Mouse (Mus musculus): ENCODE measurements around the gene Lztr1.

The Lztr1 gene

GRCm38 (mm10) chr16:17508546-17509239 is at the start of gene Lztr1:
Gene Lztr1, plus strand, starts transcription at chr16:17508688.
- in situ Hi-C loops (cut with MboI, MseI) = no loop called here

GRCm38 (mm10) chr16:17460254-17460653 is 48.2 kb upstream of the Lztr1 start:
- in situ Hi-C loops (cut with MboI, MseI) = no loop called here

- in situ Hi-C loops (cut with MboI, MseI) = no loop called here
Observed at GRCm38 (mm10) chr16:17461596-17461995, 46.9 kb upstream of the Lztr1 start.

GRCm38 (mm10) chr16:17463184-17463583 is 45.3 kb upstream of the Lztr1 start:
- in situ Hi-C loops (cut with MboI, MseI) = no loop called here

GRCm38 (mm10) chr16:17466875-17467663 is 41.4 kb upstream of the Lztr1 start:
- in situ Hi-C loops (cut with MboI, MseI) = no loop called here

- in situ Hi-C loops (cut with MboI, MseI) = no loop called here
Observed at GRCm38 (mm10) chr16:17472498-17472897, 36.0 kb upstream of the Lztr1 start.

GRCm38 (mm10) chr16:17474091-17474490 is 34.4 kb upstream of the Lztr1 start:
- in situ Hi-C loops (cut with MboI, MseI) = no loop called here

GRCm38 (mm10) chr16:17474761-17475160 is 33.7 kb upstream of the Lztr1 start:
- in situ Hi-C loops (cut with MboI, MseI) = no loop called here

GRCm38 (mm10) chr16:17475326-17475725 is 33.2 kb upstream of the Lztr1 start:
- in situ Hi-C loops (cut with MboI, MseI) = no loop called here

GRCm38 (mm10) chr16:17478331-17478943 is 30.1 kb upstream of the Lztr1 start:
- in situ Hi-C loops (cut with MboI, MseI) = no loop called here

GRCm38 (mm10) chr16:17481465-17481864 is 27.0 kb upstream of the Lztr1 start:
- in situ Hi-C loops (cut with MboI, MseI) = no loop called here

- in situ Hi-C loops (cut with MboI, MseI) = no loop called here
Observed at GRCm38 (mm10) chr16:17486505-17486904, 22.0 kb upstream of the Lztr1 start.

GRCm38 (mm10) chr16:17488478-17489468 is 19.7 kb upstream of the Lztr1 start:
- in situ Hi-C loops (cut with MboI, MseI) = no loop called here

GRCm38 (mm10) chr16:17489469-17490111 is 18.9 kb upstream of the Lztr1 start, which contains the start of gene Aifm3:
Gene Aifm3, plus strand, starts transcription at chr16:17489611.
- in situ Hi-C loops (cut with MboI, MseI) = no loop called here

- in situ Hi-C loops (cut with MboI, MseI) = no loop called here
Observed at GRCm38 (mm10) chr16:17491154-17491553, 17.3 kb upstream of the Lztr1 start.

- in situ Hi-C loops (cut with MboI, MseI) = no loop called here
Observed at GRCm38 (mm10) chr16:17491896-17492561, 16.5 kb upstream of the Lztr1 start.

- in situ Hi-C loops (cut with MboI, MseI) = no loop called here
Observed at GRCm38 (mm10) chr16:17496499-17497305, 11.8 kb upstream of the Lztr1 start.

GRCm38 (mm10) chr16:17499249-17499883 is 9.1 kb upstream of the Lztr1 start:
- in situ Hi-C loops (cut with MboI, MseI) = no loop called here

- in situ Hi-C loops (cut with MboI, MseI) = no loop called here
Observed at GRCm38 (mm10) chr16:17502681-17503080, 5.8 kb upstream of the Lztr1 start.

All from regulatory T cell (primary cell).